Mouse (Mus musculus): ENCODE measurements around the gene Zfp366. TPM values are rescaled to one million over a fixed set of nuclear protein-coding genes. Genes with fewer than 3 reads are reported as not detected.

Gene Zfp366
- polyA plus RNA-seq, 1 experiment from 2014 or later = 1.2 TPM

DNA sequence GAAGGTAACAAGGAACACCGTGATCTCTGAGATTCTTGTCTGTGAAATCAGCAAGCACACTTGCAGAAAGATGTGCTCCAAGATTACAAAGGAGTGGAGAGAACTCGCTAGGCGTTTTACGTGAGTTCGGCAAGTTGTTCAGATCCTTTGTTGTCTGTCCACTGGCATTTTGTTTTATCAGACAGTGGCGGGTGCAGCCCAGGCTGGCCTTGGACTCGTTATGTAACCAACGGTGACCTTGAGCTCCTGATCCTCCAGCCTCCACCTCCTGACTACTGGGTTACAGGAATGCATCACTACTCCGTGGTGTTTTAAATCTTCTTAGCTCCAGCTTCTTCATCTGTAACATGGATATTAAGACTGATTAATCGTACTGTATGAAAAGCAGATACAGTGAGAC lies 94.7 kb downstream of the Zfp366 start:
- 67% methylated on average over 10 of the region's 10 CpGs for WGBS

DNA sequence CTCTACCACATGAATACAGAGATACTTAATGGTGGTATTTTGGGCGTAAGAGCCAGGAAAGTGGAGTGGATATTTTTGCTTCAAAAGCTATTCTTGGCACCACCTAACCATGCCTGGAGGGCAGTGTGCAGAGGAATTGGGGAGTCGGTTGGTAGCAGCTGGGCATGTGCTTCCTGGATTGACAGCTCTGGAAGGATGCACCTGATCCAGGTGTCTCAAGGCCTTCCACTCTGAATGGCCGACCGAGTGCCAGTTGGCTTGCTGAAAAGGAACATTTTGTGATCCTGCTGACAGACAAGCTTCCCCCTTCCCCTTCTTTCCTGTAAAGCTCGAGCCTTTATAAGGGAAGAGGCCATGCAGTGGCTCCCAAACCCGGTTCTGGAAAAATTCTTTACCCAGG lies 98.3 kb downstream of the Zfp366 start:
- 70% methylated on average over 6 of the region's 6 CpGs for WGBS
- H3K27me3 ChIP-seq (ENCODE audit: control insufficient read depth, insufficient read depth, low read length) = no peaks in the 10 kb centered on the region

More for the DNA sequence above, 94.7 kb downstream of the Zfp366 start:
- H3K4me2 ChIP-seq (replicated peaks; ENCODE audit: low read depth, low read length) = no peak overlapping the region
- no peaks in the 10 kb centered on the region for H3K36me3 ChIP-seq (ENCODE audit: control insufficient read depth, insufficient read depth, low read length)
- H3K4me3 ChIP-seq (ENCODE audit: low read depth, low read length) = no peak overlapping the region
- H3K9me3 ChIP-seq (ENCODE audit: control insufficient read depth, low read depth, low read length) = no peaks in the 10 kb centered on the region
- ATAC-seq (ENCODE audit: insufficient number of reproducible peaks, insufficient read depth, low FRiP score, low read depth) = no peak
- H3K27me3 ChIP-seq (ENCODE audit: control insufficient read depth, insufficient read depth, low read length) = no peaks in the 10 kb centered on the region
- no peak overlapping the region for H3K27ac ChIP-seq (ENCODE audit: low read length)
- no peaks in the 10 kb centered on the region for H3K4me1 ChIP-seq (ENCODE audit: control insufficient read depth, insufficient read depth, low read length)
- H3K9ac ChIP-seq (replicated peaks; ENCODE audit: low read depth, low read length) = no peak overlapping the region

DNA sequence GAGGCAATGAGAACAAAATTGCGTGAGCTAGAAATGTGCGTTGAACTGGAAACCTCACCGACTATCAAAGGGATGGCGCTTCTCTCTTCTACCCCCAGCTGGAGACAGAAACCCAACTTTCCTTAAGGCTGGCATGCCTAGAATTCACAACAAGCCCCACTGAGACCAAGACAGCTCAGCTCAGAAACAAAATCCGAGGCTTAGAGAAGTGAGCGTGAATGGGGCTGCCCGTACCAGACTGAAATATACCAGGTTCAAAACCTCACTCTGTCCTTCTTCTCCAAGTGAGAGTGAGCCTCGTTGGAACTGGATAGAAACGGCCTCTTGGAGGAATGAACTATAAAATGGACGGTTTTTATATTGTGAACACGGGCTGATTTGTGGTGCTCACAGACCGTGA lies 99.3 kb downstream of the Zfp366 start:
- 91% methylated on average over 12 of the region's 12 CpGs for WGBS
- H3K9ac ChIP-seq (replicated peaks; ENCODE audit: low read depth, low read length) = no peak overlapping the region
- no peaks in the 10 kb centered on the region for H3K4me1 ChIP-seq (ENCODE audit: control insufficient read depth, insufficient read depth, low read length)
- ATAC-seq (ENCODE audit: insufficient number of reproducible peaks, insufficient read depth, low FRiP score, low read depth) = no peak
- H3K27me3 ChIP-seq (ENCODE audit: control insufficient read depth, insufficient read depth, low read length) = no peaks in the 10 kb centered on the region
- H3K27ac ChIP-seq (ENCODE audit: low read length) = no peak overlapping the region
- no peak overlapping the region for H3K4me2 ChIP-seq (replicated peaks; ENCODE audit: low read depth, low read length)
- H3K9me3 ChIP-seq (ENCODE audit: control insufficient read depth, low read depth, low read length) = no peaks in the 10 kb centered on the region
- H3K36me3 ChIP-seq (ENCODE audit: control insufficient read depth, insufficient read depth, low read length) = no peaks in the 10 kb centered on the region
- no peak overlapping the region for H3K4me3 ChIP-seq (ENCODE audit: low read depth, low read length)

More for the DNA sequence above, 98.3 kb downstream of the Zfp366 start:
- H3K4me3 ChIP-seq (ENCODE audit: low read depth, low read length) = no peak overlapping the region
- H3K4me1 ChIP-seq (ENCODE audit: control insufficient read depth, insufficient read depth, low read length) = no peaks in the 10 kb centered on the region
- ATAC-seq (ENCODE audit: insufficient number of reproducible peaks, insufficient read depth, low FRiP score, low read depth) = no peak
- H3K9ac ChIP-seq (replicated peaks; ENCODE audit: low read depth, low read length) = no peak overlapping the region
- no peak overlapping the region; the same call in 1 of the 2 replicates for H3K27ac ChIP-seq (ENCODE audit: low read length)
- H3K4me2 ChIP-seq (replicated peaks; ENCODE audit: low read depth, low read length) = no peak overlapping the region
- no peaks in the 10 kb centered on the region for H3K9me3 ChIP-seq (ENCODE audit: control insufficient read depth, low read depth, low read length)
- H3K36me3 ChIP-seq (ENCODE audit: control insufficient read depth, insufficient read depth, low read length) = no peaks in the 10 kb centered on the region

DNA sequence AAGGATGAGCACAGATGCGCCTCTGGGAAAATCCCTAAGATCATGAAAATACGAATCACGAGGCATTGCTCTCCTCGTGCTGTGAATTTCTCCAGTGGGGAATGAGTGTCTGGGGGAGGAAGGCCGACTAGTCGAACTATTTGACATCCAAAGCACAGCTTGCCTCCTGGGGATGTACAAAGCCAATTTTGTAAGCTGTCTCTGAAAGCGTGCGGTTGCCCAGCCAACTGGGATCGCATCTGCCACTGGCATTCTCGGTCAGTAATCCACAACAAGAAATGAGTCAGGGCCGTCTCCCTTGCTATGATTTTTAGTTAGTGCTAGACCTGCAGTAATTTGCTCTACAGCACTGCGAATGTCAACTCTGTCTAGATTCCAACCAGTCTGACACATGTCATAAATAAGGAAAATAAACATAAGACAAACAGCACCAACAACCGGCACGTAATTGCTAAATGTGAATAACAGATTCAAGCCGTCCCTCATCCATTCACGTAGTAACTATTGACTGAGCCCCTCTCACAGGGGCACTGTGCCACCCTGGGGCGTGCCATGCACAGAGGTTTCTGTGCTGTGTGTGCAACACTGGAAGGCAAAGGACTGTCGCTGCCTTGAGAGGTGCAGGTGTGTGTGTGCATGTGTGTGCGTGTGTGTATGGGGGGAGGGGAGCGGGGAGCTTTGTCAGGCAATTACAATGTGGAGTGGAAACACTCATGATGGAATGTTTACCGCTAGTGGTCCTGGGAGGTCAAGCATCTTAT lies 100.0 kb downstream of the Zfp366 start:
- Histone ChIP-seq H3K27ac (ENCODE audit: low read length) (no peak overlapping the region), H3K4me3 (ENCODE audit: low read depth, low read length) (no peak overlapping the region), H3K27me3 (ENCODE audit: control insufficient read depth, insufficient read depth, low read length) (no peaks in the 10 kb centered on the region), H3K4me2 (replicated peaks; ENCODE audit: low read depth, low read length) (no peak overlapping the region), H3K4me1 (ENCODE audit: control insufficient read depth, insufficient read depth, low read length) (no peaks in the 10 kb centered on the region), H3K36me3 (ENCODE audit: control insufficient read depth, insufficient read depth, low read length) (no peaks in the 10 kb centered on the region), H3K9ac (replicated peaks; ENCODE audit: low read depth, low read length) (no peak overlapping the region), H3K9me3 (ENCODE audit: control insufficient read depth, low read depth, low read length) (no peaks in the 10 kb centered on the region)
- ATAC-seq (ENCODE audit: insufficient number of reproducible peaks, insufficient read depth, low FRiP score, low read depth) = no peak
- WGBS = 87% methylated on average over 21 of the region's 21 CpGs

DNA sequence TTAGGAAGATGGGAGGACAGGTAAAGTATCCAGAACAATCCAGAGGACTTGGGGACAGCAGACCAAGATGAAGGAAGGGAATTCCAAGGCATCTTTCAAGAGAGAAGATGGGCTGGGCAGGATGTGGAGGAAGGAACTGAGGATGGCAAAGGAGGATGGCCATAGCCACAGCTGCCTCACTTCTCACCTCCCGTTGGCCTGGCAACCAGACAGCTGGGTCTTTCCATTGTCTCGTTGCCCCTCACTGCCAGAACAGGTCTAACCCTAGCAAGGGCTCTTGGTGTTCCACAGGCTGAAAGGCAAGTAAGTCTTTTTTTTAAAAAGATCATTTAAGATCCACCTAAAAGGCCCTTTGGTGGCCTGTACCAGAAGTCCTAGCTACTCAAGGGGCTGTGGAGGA lies 100.6 kb downstream of the Zfp366 start:
- Histone ChIP-seq H3K4me3 (ENCODE audit: low read depth, low read length) (no peak overlapping the region), H3K36me3 (ENCODE audit: control insufficient read depth, insufficient read depth, low read length) (no peaks in the 10 kb centered on the region), H3K9me3 (ENCODE audit: control insufficient read depth, low read depth, low read length) (no peaks in the 10 kb centered on the region), H3K9ac (replicated peaks; ENCODE audit: low read depth, low read length) (no peak overlapping the region), H3K27ac (ENCODE audit: low read length) (no peak overlapping the region), H3K27me3 (ENCODE audit: control insufficient read depth, insufficient read depth, low read length) (no peaks in the 10 kb centered on the region), H3K4me2 (replicated peaks; ENCODE audit: low read depth, low read length) (no peak overlapping the region), H3K4me1 (ENCODE audit: control insufficient read depth, insufficient read depth, low read length) (no peaks in the 10 kb centered on the region)
- WGBS = 56% methylated on average over 2 of the region's 2 CpGs
- no peak for ATAC-seq (ENCODE audit: insufficient number of reproducible peaks, insufficient read depth, low FRiP score, low read depth)

DNA sequence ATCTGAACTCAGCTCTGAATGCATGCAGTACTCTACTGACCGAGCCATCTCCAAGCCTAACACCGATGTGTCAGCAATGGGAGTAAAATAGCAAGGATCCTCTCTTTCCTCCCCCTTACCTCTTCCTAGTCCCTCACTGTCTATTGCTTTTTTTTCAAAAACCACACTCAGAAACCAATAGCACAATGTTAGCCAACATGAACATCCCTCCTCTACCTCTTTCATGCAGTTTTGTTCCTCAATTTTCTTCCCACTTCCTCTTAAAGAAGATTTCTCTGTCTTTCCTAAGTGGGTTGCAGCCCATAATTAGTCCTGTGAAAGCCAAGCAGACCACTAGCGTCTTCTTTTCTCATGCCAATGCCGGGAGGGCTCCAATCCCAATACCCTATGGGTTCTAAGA lies 102.6 kb downstream of the Zfp366 start:
- 91% methylated on average over 4 of the region's 4 CpGs for WGBS
- no peak for ATAC-seq (ENCODE audit: insufficient number of reproducible peaks, insufficient read depth, low FRiP score, low read depth)

DNA sequence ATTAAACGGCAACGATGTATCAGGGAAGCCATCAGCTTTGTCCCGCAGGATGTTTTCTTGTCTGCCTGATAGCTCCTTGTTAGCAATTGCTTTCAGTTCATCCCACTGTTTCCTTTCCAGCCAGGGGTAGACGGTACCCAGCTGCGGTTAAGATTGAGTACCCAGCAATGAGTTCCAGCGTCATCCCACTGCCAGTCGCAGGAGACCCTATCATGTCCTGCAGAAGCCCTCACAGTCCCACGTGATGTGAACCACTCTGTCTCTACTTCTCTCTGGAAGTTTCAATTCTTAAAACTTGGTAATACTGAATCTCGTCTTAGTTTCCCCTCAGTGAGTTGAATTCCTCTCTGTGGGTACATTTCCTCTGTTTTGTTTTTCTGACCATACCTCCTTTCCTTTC lies 103.2 kb downstream of the Zfp366 start:
- no peak for ATAC-seq (ENCODE audit: insufficient number of reproducible peaks, insufficient read depth, low FRiP score, low read depth)
- Histone ChIP-seq H3K4me2 (replicated peaks; ENCODE audit: low read depth, low read length) (no peak overlapping the region), H3K27me3 (ENCODE audit: control insufficient read depth, insufficient read depth, low read length) (no peaks in the 10 kb centered on the region), H3K9me3 (ENCODE audit: control insufficient read depth, low read depth, low read length) (no peaks in the 10 kb centered on the region), H3K27ac (ENCODE audit: low read length) (no peak overlapping the region), H3K4me1 (ENCODE audit: control insufficient read depth, insufficient read depth, low read length) (no peaks in the 10 kb centered on the region), H3K9ac (replicated peaks; ENCODE audit: low read depth, low read length) (no peak overlapping the region), H3K36me3 (ENCODE audit: control insufficient read depth, insufficient read depth, low read length) (no peaks in the 10 kb centered on the region), H3K4me3 (ENCODE audit: low read depth, low read length) (no peak overlapping the region)
- 85% methylated on average over 9 of the region's 9 CpGs for WGBS

More for the DNA sequence above, 102.6 kb downstream of the Zfp366 start:
- H3K4me2 ChIP-seq (replicated peaks; ENCODE audit: low read depth, low read length) = no peak overlapping the region
- H3K4me1 ChIP-seq (ENCODE audit: control insufficient read depth, insufficient read depth, low read length) = no peaks in the 10 kb centered on the region
- no peak overlapping the region for H3K9ac ChIP-seq (replicated peaks; ENCODE audit: low read depth, low read length)
- no peak overlapping the region for H3K4me3 ChIP-seq (ENCODE audit: low read depth, low read length)
- H3K36me3 ChIP-seq (ENCODE audit: control insufficient read depth, insufficient read depth, low read length) = no peaks in the 10 kb centered on the region
- no peak overlapping the region for H3K27ac ChIP-seq (ENCODE audit: low read length)
- H3K9me3 ChIP-seq (ENCODE audit: control insufficient read depth, low read depth, low read length) = no peaks in the 10 kb centered on the region
- no peaks in the 10 kb centered on the region for H3K27me3 ChIP-seq (ENCODE audit: control insufficient read depth, insufficient read depth, low read length)

DNA sequence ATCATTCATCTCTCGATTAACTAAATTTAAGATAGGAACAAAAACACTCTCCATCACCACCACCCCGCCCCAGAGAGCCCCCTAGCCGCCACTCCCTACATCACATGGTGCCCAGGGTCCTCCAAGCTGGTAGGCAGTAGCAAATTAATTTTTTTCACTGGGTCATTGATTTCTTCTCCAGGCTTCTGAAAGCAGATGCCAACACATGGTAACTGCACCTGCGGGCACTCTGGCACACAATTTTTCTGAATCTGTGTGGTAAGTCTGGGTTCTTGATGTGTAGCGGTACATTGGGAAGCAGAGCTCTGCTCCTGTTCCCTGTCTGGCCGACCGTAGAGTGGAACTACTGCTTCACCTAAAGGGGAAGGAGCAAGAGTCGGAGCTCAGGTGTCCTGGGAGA lies 106.1 kb downstream of the Zfp366 start:
- Histone ChIP-seq H3K36me3 (ENCODE audit: control insufficient read depth, insufficient read depth, low read length) (no peaks in the 10 kb centered on the region), H3K4me3 (ENCODE audit: low read depth, low read length) (no peak overlapping the region), H3K27ac (ENCODE audit: low read length) (no peak overlapping the region), H3K4me2 (replicated peaks; ENCODE audit: low read depth, low read length) (no peak overlapping the region), H3K4me1 (ENCODE audit: control insufficient read depth, insufficient read depth, low read length) (no peaks in the 10 kb centered on the region), H3K9me3 (ENCODE audit: control insufficient read depth, low read depth, low read length) (no peaks in the 10 kb centered on the region), H3K9ac (replicated peaks; ENCODE audit: low read depth, low read length) (no peak overlapping the region), H3K27me3 (ENCODE audit: control insufficient read depth, insufficient read depth, low read length) (no peaks in the 10 kb centered on the region)
- 84% methylated on average over 8 of the region's 8 CpGs for WGBS
- no peak for ATAC-seq (ENCODE audit: insufficient number of reproducible peaks, insufficient read depth, low FRiP score, low read depth)

DNA sequence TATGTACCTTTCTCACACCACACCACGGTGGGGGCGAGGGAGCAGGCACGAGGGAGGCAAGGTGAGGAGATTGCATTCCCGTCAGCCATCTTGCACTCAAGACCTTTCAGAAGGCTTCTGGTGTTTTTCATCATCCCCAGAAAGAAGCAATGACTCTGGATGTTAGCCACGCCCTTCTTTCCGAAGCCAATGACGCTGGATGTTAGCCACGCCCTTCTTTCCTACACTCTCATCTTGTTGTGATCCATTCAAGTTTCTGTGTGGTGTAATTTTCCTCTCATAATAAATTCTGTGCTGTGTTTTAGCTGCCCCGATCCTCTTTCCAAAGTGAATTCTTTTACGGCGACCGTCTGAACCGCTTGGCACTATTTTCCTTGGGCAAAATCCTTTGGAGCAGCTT lies 109.6 kb downstream of the Zfp366 start:
- 91% methylated on average over 13 of the region's 13 CpGs for WGBS
- ATAC-seq (ENCODE audit: insufficient number of reproducible peaks, insufficient read depth, low FRiP score, low read depth) = no peak
- H3K9ac ChIP-seq (replicated peaks; ENCODE audit: low read depth, low read length) = no peak overlapping the region
- H3K27ac ChIP-seq (ENCODE audit: low read length) = no peak overlapping the region
- no peaks in the 10 kb centered on the region for H3K36me3 ChIP-seq (ENCODE audit: control insufficient read depth, insufficient read depth, low read length)
- no peak overlapping the region for H3K4me3 ChIP-seq (ENCODE audit: low read depth, low read length)
- no peaks in the 10 kb centered on the region for H3K27me3 ChIP-seq (ENCODE audit: control insufficient read depth, insufficient read depth, low read length)
- H3K9me3 ChIP-seq (ENCODE audit: control insufficient read depth, low read depth, low read length) = no peaks in the 10 kb centered on the region
- H3K4me2 ChIP-seq (replicated peaks; ENCODE audit: low read depth, low read length) = no peak overlapping the region
- H3K4me1 ChIP-seq (ENCODE audit: control insufficient read depth, insufficient read depth, low read length) = no peaks in the 10 kb centered on the region
